Mouse (Mus musculus) layer of hippocampus, adult 18-20 months (tissue): Measurements from ENCODE around the gene Snx29. TPM values are rescaled to one million over a fixed set of nuclear protein-coding genes. Genes with fewer than 3 reads are reported as not detected.
"Not testable (repeated sequence)": the region's sequence is repeated elsewhere in the genome, so short reads cannot be mapped to it uniquely, and the experiment has no call there.

Source experiments
- DNase-seq, 2 experiments: peaks; one replicate each; pipeline ENCODE4 v3.0.0; 2022; ENCODE audit warnings: low spot score in 2 of 2
- total RNA-seq, 2 experiments: library from RNA; stranded (reverse); gene quantifications; 2 replicates each; pipeline ENCODE4 v1.2.3; 2021

Snx29 gene
- total RNA-seq, 2 experiments from 2014 or later = 20.5 to 24.6 TPM

- DNase-seq = no peak
Measured at GRCm38 (mm10) chr16:11447905-11448304, 125.2 kb downstream of the Snx29 start.

- not testable (repeated sequence) for DNase-seq
Measured at GRCm38 (mm10) chr16:11448696-11449095, 126.0 kb downstream of the Snx29 start.

- no peak for DNase-seq
Measured at GRCm38 (mm10) chr16:11449344-11449743, 126.6 kb downstream of the Snx29 start.

- no peak for DNase-seq
Measured at GRCm38 (mm10) chr16:11450626-11451025, 127.9 kb downstream of the Snx29 start.

- no peak for DNase-seq
Measured at GRCm38 (mm10) chr16:11454871-11455270, 132.2 kb downstream of the Snx29 start.

GRCm38 (mm10) chr16:11455545-11456140 is 132.9 kb downstream of the Snx29 start:
- DNase-seq = peak; percentile 16 to 47

- peak; percentile 38 to 84 for DNase-seq
Measured at GRCm38 (mm10) chr16:11456141-11456645, 133.5 kb downstream of the Snx29 start.

- no peak for DNase-seq
Measured at GRCm38 (mm10) chr16:11457136-11457535, 134.4 kb downstream of the Snx29 start.

GRCm38 (mm10) chr16:11457609-11458350 is 135.1 kb downstream of the Snx29 start:
- DNase-seq = no peak

- DNase-seq = peak; percentile 50 to 76
Measured at GRCm38 (mm10) chr16:11460210-11460609, 137.5 kb downstream of the Snx29 start.

GRCm38 (mm10) chr16:11461612-11462011 is 138.9 kb downstream of the Snx29 start:
- DNase-seq = peak; percentile 64 to 84

- DNase-seq = peak; percentile 47 to 81
Measured at GRCm38 (mm10) chr16:11468533-11469179, 145.9 kb downstream of the Snx29 start.

GRCm38 (mm10) chr16:11469491-11469890 is 146.8 kb downstream of the Snx29 start:
- DNase-seq = no peak

- no peak for DNase-seq
Measured at GRCm38 (mm10) chr16:11471246-11471645, 148.5 kb downstream of the Snx29 start.

GRCm38 (mm10) chr16:11472852-11473251 is 150.1 kb downstream of the Snx29 start:
- no peak for DNase-seq

- no peak for DNase-seq
Measured at GRCm38 (mm10) chr16:11473474-11473873, 150.8 kb downstream of the Snx29 start.

GRCm38 (mm10) chr16:11473893-11474505 is 151.3 kb downstream of the Snx29 start:
- DNase-seq = no peak

GRCm38 (mm10) chr16:11475137-11475943 is 152.6 kb downstream of the Snx29 start:
- DNase-seq = no peak

- no peak for DNase-seq
Measured at GRCm38 (mm10) chr16:11476314-11476713, 153.6 kb downstream of the Snx29 start.

GRCm38 (mm10) chr16:11476968-11477367 is 154.3 kb downstream of the Snx29 start:
- DNase-seq = no peak

GRCm38 (mm10) chr16:11477591-11477990 is 154.9 kb downstream of the Snx29 start:
- no peak for DNase-seq
